ENCODE assay signal across 14 mouse cellular contexts in the genomic region with DNA sequence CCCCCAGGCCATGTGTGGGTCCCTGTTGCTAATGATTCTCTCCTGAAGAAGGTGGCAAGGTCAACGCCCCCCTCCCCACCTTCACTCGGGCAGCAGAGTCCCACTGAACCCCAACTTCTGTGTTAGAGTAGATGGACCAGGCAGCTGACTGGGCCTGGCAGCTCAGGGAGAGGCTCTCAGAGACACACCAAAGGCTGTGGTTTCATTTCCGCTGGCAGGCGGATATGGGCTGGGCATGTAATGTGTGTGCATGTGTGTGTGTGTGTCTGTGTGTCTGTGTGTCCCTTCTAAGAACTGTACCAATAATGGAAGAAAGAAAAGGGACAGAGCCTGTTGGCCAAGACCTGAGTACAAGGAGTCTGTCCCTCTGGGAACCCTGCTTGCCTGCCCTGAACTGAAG. TPM values are rescaled to one million over a fixed set of nuclear protein-coding genes. Genes with fewer than 3 reads are reported as not detected.
DNase-seq lines count a peak whose midpoint lies in the region; ATAC-seq and TF ChIP-seq lines count a peak whose summit lies in the region.
"Had no signal": no experiment of that assay in that cellular context is flagged by ENCODE, and none has a peak within 500 bp of the region (broad histone marks: within the 10 kb centered on the region; RNA-seq: fewer than 3 reads in every experiment).

No protein-coding gene starts in this region.

- no peak for TF ChIP-seq CTCF in spleen, adult 2 months (IDR thresholded peaks at IDR 0.05; ENCODE audit: extremely low read depth, insufficient read depth, insufficient read length, insufficient replicate concordance)

- H3K9ac ChIP-seq in embryonic facial prominence, embryonic 13.5 days, result no peak overlapping the region
- H3K9ac ChIP-seq in neural tube, embryonic 14.5 days (replicated peaks; ENCODE audit: low read depth, low read length), result no peak overlapping the region
- H3K9ac ChIP-seq: heart, embryonic 15.5 days; stomach, embryonic 15.5 days had no signal

- H3K4me2 ChIP-seq in embryonic facial prominence, embryonic 13.5 days, result peak overlapping the region; percentile 42
- peak overlapping the region; percentile 14; the same call in 1 of the 2 replicates for H3K4me2 ChIP-seq in neural tube, embryonic 14.5 days (ENCODE audit: low read depth, low read length)
- H3K4me2 ChIP-seq: heart, embryonic 15.5 days; stomach, embryonic 15.5 days had no signal

- TF ChIP-seq POLR2A in spleen, adult 2 months (IDR thresholded peaks at IDR 0.05; ENCODE audit: low read depth, low read length), result no peak

- no peaks in the 10 kb centered on the region for H3K9me3 ChIP-seq in embryonic facial prominence, embryonic 13.5 days
- no peaks in the 10 kb centered on the region for H3K9me3 ChIP-seq in embryonic facial prominence, embryonic 10.5 days
- H3K9me3 ChIP-seq in neural tube, embryonic 14.5 days (ENCODE audit: control insufficient read depth, low read length), result no peaks in the 10 kb centered on the region
- H3K9me3 ChIP-seq: heart, embryonic 15.5 days; stomach, embryonic 15.5 days had no signal

- peaks cover 19% of the 10 kb centered on the region for H3K36me3 ChIP-seq in embryonic facial prominence, embryonic 13.5 days
- peaks cover 23% of the 10 kb centered on the region for H3K36me3 ChIP-seq in embryonic facial prominence, embryonic 10.5 days (replicated peaks)
- no peaks in the 10 kb centered on the region for H3K36me3 ChIP-seq in spleen, adult 2 months (ENCODE audit: control insufficient read depth, insufficient read depth, low read length)
- no peaks in the 10 kb centered on the region for H3K36me3 ChIP-seq in neural tube, embryonic 14.5 days (ENCODE audit: control insufficient read depth, insufficient read depth, low read length)
- H3K36me3 ChIP-seq: heart, embryonic 15.5 days; stomach, embryonic 15.5 days had no signal

- H3K27me3 ChIP-seq in embryonic facial prominence, embryonic 13.5 days, result no peaks in the 10 kb centered on the region
- peaks cover 67% of the 10 kb centered on the region for H3K27me3 ChIP-seq in embryonic facial prominence, embryonic 10.5 days (replicated peaks; ENCODE audit: low read depth, poor library complexity, severe bottlenecking)
- H3K27me3 ChIP-seq in spleen, adult 2 months (ENCODE audit: control insufficient read depth, insufficient read depth, low read length), result no peaks in the 10 kb centered on the region
- H3K27me3 ChIP-seq in neural tube, embryonic 14.5 days (ENCODE audit: control insufficient read depth, insufficient read depth, low read length), result no peaks in the 10 kb centered on the region

- no peak overlapping the region for H3K4me3 ChIP-seq in embryonic facial prominence, embryonic 13.5 days
- H3K4me3 ChIP-seq in embryonic facial prominence, embryonic 10.5 days, result no peak overlapping the region
- H3K4me3 ChIP-seq in spleen, adult 2 months (ENCODE audit: extremely low read depth, insufficient read depth, insufficient read length), result peak overlapping the region; percentile 21; the same call in 1 of the 2 replicates
- H3K4me3 ChIP-seq in neural tube, embryonic 14.5 days (ENCODE audit: low read depth, low read length), result no peak overlapping the region
- H3K4me3 ChIP-seq: heart, embryonic 15.5 days; stomach, embryonic 15.5 days had no signal

- WGBS in embryonic facial prominence, embryonic 13.5 days, result 57% methylated on average over 4 of the region's 4 CpGs
- 81% methylated on average over 4 of the region's 4 CpGs for WGBS in embryonic facial prominence, embryonic 10.5 days
- 21% methylated on average over 4 of the region's 4 CpGs for WGBS in spleen, adult 2 months
- 83% methylated on average over 4 of the region's 4 CpGs for WGBS in neural tube, embryonic 14.5 days

- peak overlapping the region; percentile 45; the same call in 1 of the 2 replicates for H3K27ac ChIP-seq in embryonic facial prominence, embryonic 13.5 days
- no peak overlapping the region for H3K27ac ChIP-seq in embryonic facial prominence, embryonic 10.5 days (replicated peaks)
- H3K27ac ChIP-seq in spleen, adult 2 months (ENCODE audit: insufficient read depth, low read length), result peak overlapping the region; percentile 73
- no peak overlapping the region for H3K27ac ChIP-seq in neural tube, embryonic 14.5 days (ENCODE audit: low read depth, low read length)
- H3K27ac ChIP-seq: heart, embryonic 15.5 days; kidney, postnatal 0 days; stomach, embryonic 15.5 days had no signal

- ATAC-seq in embryonic facial prominence, embryonic 13.5 days (ENCODE audit: insufficient number of reproducible peaks, insufficient read depth, low FRiP score, low TSS enrichment, low read depth), result no peak
- no peak for ATAC-seq in neural tube, embryonic 14.5 days (ENCODE audit: low read depth)
- ATAC-seq in frontal cortex, adult (ENCODE audit: low TSS enrichment), result no peak

- H3K4me1 ChIP-seq in embryonic facial prominence, embryonic 13.5 days, result peaks cover 99% of the 10 kb centered on the region
- H3K4me1 ChIP-seq in embryonic facial prominence, embryonic 10.5 days, result peaks cover 77% of the 10 kb centered on the region
- peaks cover 8% of the 10 kb centered on the region; the same call in 1 of the 2 replicates for H3K4me1 ChIP-seq in spleen, adult 2 months (ENCODE audit: control insufficient read depth, insufficient read depth, insufficient read length)
- peaks cover 37% of the 10 kb centered on the region for H3K4me1 ChIP-seq in neural tube, embryonic 14.5 days (ENCODE audit: control insufficient read depth, insufficient read depth, low read length)
- H3K4me1 ChIP-seq: heart, embryonic 15.5 days had no signal

- DNase-seq in embryonic facial prominence, embryonic 10.5 days (ENCODE audit: low spot score), result no peak
- peak; percentile 31 to 54 for DNase-seq in spleen, adult 2 months (ENCODE audit: low read depth in 1 of 2, low spot score in 2 of 2)
- DNase-seq in spleen, postnatal 4 days (ENCODE audit: low spot score in 2 of 2), result no peak
- no peak for DNase-seq in right cerebral cortex, postnatal 4 days
- DNase-seq in heart, postnatal 4 days, result no peak
- DNase-seq: adrenal gland, postnatal 25 days; cerebellum, adult 11 months; gastrocnemius, postnatal 14 days had no signal

RNA-seq across cellular contexts. Expression of a gene that starts 10.4 kb away (rescaled TPM):
- polyA plus RNA-seq in embryonic facial prominence, embryonic 13.5 days (2015; fragmentation: Nextera tagmentation; extraction: Ambion mirVana), result 35.7 and 40.6 TPM in 2 replicates
- 7.3 and 10.4 TPM in 2 replicates for polyA plus RNA-seq in embryonic facial prominence, embryonic 10.5 days (2016; fragmentation: Nextera tagmentation; extraction: Ambion mirVana)
- 19.7 and 37.3 TPM in 2 replicates for polyA plus RNA-seq in spleen, adult 2 months (2012; rRNA removed)
- polyA plus RNA-seq in neural tube, embryonic 14.5 days (2014; fragmentation: Nextera tagmentation; extraction: Ambion mirVana), result 38.0 and 38.2 TPM in 2 replicates
- total RNA-seq in heart, postnatal 4 days (2021), result 1 to 10 TPM; 1.5 to 1.6 TPM

Comparison
In these comparisons a context has a peak if more than half of its experiments do, and no peak if none do; other contexts are left out.
1. H3K27ac ChIP-seq: peak in embryonic facial prominence, embryonic 13.5 days (single experiment) and spleen, adult 2 months (single experiment); none in embryonic facial prominence, embryonic 10.5 days (single experiment) and neural tube, embryonic 14.5 days (single experiment).
2. DNase-seq: peak in spleen, adult 2 months (2 of 2); none in embryonic facial prominence, embryonic 10.5 days (single experiment), spleen, postnatal 4 days (0 of 2), right cerebral cortex, postnatal 4 days (single experiment) and heart, postnatal 4 days (single experiment).